Mouse (Mus musculus): ENCODE results near the gene Pfn1. TPM values are rescaled to one million over a fixed set of nuclear protein-coding genes. Genes with fewer than 3 reads are reported as not detected.
A peak's percentile ranks its signal among the peaks of the same experiment; 100 is the strongest.

The Pfn1 gene
- total and polyA plus RNA-seq, 2 experiments = 132 to 583 TPM

- peak overlapping the region; percentile 17; the same call in 1 of the 2 replicates for H3K4me3 ChIP-seq (ENCODE audit: insufficient read depth, low read depth, low read length)
- H3K36me3 ChIP-seq (ENCODE audit: control insufficient read depth, insufficient read depth, low read length) = peaks cover 3% of the 10 kb centered on the region; the same call in 1 of the 2 replicates
- no peaks in the 10 kb centered on the region for H3K79me2 ChIP-seq (ENCODE audit: control insufficient read depth, insufficient read depth, low read length)
- 10% methylated on average over 17 of the region's 17 CpGs for WGBS
- TF ChIP-seq POLR2A (IDR thresholded peaks at IDR 0.05; ENCODE audit: extremely low read depth, insufficient read depth, low read length) (no peak), CTCF (IDR thresholded peaks at IDR 0.05; ENCODE audit: low read depth, low read length) (no peak)
- peak; percentile 67 for DNase-seq (ENCODE audit: extremely low read depth, low read depth, low spot score)
- 0 out of 2 replicates have a peak overlapping the region, but pooled peaks have one; percentile 10 for H3K9ac ChIP-seq (ENCODE audit: low read depth, low read length)
- H3K27me3 ChIP-seq (ENCODE audit: control insufficient read depth, insufficient read depth, low read length) = no peaks in the 10 kb centered on the region
- no peak overlapping the region for H3K27ac ChIP-seq (replicated peaks; ENCODE audit: insufficient read depth, low read depth, low read length)
- peaks cover 3% of the 10 kb centered on the region; the same call in 1 of the 2 replicates for H3K4me1 ChIP-seq (ENCODE audit: control insufficient read depth, insufficient read depth, low read length)
Observed at GRCm38 (mm10) chr11:70615074-70615473, 39.4 kb downstream of the Pfn1 start.

GRCm38 (mm10) chr11:70612505-70612904 lies 41.9 kb downstream of the Pfn1 start:
- peaks cover 3% of the 10 kb centered on the region; the same call in 1 of the 2 replicates for H3K4me1 ChIP-seq (ENCODE audit: control insufficient read depth, insufficient read depth, low read length)
- no peaks in the 10 kb centered on the region for H3K27me3 ChIP-seq (ENCODE audit: control insufficient read depth, insufficient read depth, low read length)
- TF ChIP-seq CTCF (IDR thresholded peaks at IDR 0.05; ENCODE audit: low read depth, low read length) = peak; percentile 45
- no peak for TF ChIP-seq POLR2A (IDR thresholded peaks at IDR 0.05; ENCODE audit: extremely low read depth, insufficient read depth, low read length)
- no peak for DNase-seq (ENCODE audit: extremely low read depth, low read depth, low spot score)
- peaks cover 6% of the 10 kb centered on the region; the same call in 1 of the 2 replicates for H3K36me3 ChIP-seq (ENCODE audit: control insufficient read depth, insufficient read depth, low read length)
- H3K27ac ChIP-seq (replicated peaks; ENCODE audit: insufficient read depth, low read depth, low read length) = no peak overlapping the region
- H3K4me3 ChIP-seq (ENCODE audit: insufficient read depth, low read depth, low read length) = no peak overlapping the region
- H3K79me2 ChIP-seq (ENCODE audit: control insufficient read depth, insufficient read depth, low read length) = no peaks in the 10 kb centered on the region
- H3K9ac ChIP-seq (ENCODE audit: low read depth, low read length) = no peak overlapping the region
- 85% methylated on average over 7 of the region's 7 CpGs for WGBS

- WGBS = 89% methylated on average over 4 of the region's 4 CpGs
- TF ChIP-seq CTCF (IDR thresholded peaks at IDR 0.05; ENCODE audit: low read depth, low read length) (no peak), POLR2A (IDR thresholded peaks at IDR 0.05; ENCODE audit: extremely low read depth, insufficient read depth, low read length) (no peak)
- Histone ChIP-seq H3K27me3 (ENCODE audit: control insufficient read depth, insufficient read depth, low read length) (no peaks in the 10 kb centered on the region), H3K4me3 (ENCODE audit: insufficient read depth, low read depth, low read length) (no peak overlapping the region), H3K36me3 (ENCODE audit: control insufficient read depth, insufficient read depth, low read length) (peaks cover 6% of the 10 kb centered on the region; the same call in 1 of the 2 replicates), H3K4me1 (ENCODE audit: control insufficient read depth, insufficient read depth, low read length) (peaks cover 3% of the 10 kb centered on the region; the same call in 1 of the 2 replicates), H3K27ac (replicated peaks; ENCODE audit: insufficient read depth, low read depth, low read length) (no peak overlapping the region), H3K9ac (ENCODE audit: low read depth, low read length) (no peak overlapping the region), H3K79me2 (ENCODE audit: control insufficient read depth, insufficient read depth, low read length) (no peaks in the 10 kb centered on the region)
- DNase-seq (ENCODE audit: extremely low read depth, low read depth, low spot score) = no peak
Observed at GRCm38 (mm10) chr11:70610752-70611151, 43.7 kb downstream of the Pfn1 start.

- Histone ChIP-seq H3K27ac (replicated peaks; ENCODE audit: insufficient read depth, low read depth, low read length) (no peak overlapping the region), H3K79me2 (ENCODE audit: control insufficient read depth, insufficient read depth, low read length) (no peaks in the 10 kb centered on the region), H3K36me3 (ENCODE audit: control insufficient read depth, insufficient read depth, low read length) (peaks cover 6% of the 10 kb centered on the region; the same call in 1 of the 2 replicates), H3K4me1 (ENCODE audit: control insufficient read depth, insufficient read depth, low read length) (no peaks in the 10 kb centered on the region), H3K4me3 (ENCODE audit: insufficient read depth, low read depth, low read length) (no peak overlapping the region), H3K9ac (ENCODE audit: low read depth, low read length) (no peak overlapping the region), H3K27me3 (ENCODE audit: control insufficient read depth, insufficient read depth, low read length) (no peaks in the 10 kb centered on the region)
- TF ChIP-seq POLR2A (IDR thresholded peaks at IDR 0.05; ENCODE audit: extremely low read depth, insufficient read depth, low read length) (no peak), CTCF (IDR thresholded peaks at IDR 0.05; ENCODE audit: low read depth, low read length) (peak; percentile 68)
- no peak for DNase-seq (ENCODE audit: extremely low read depth, low read depth, low spot score)
- WGBS = 88% methylated on average over 26 of the region's 26 CpGs
Observed at GRCm38 (mm10) chr11:70608381-70609066, 45.9 kb downstream of the Pfn1 start.

GRCm38 (mm10) chr11:70607611-70608010 lies 46.8 kb downstream of the Pfn1 start:
- TF ChIP-seq POLR2A (IDR thresholded peaks at IDR 0.05; ENCODE audit: extremely low read depth, insufficient read depth, low read length) = no peak
- no peak for TF ChIP-seq CTCF (IDR thresholded peaks at IDR 0.05; ENCODE audit: low read depth, low read length)
- H3K27ac ChIP-seq (replicated peaks; ENCODE audit: insufficient read depth, low read depth, low read length) = no peak overlapping the region
- no peak overlapping the region for H3K4me3 ChIP-seq (ENCODE audit: insufficient read depth, low read depth, low read length)
- DNase-seq (ENCODE audit: extremely low read depth, low read depth, low spot score) = no peak
- H3K36me3 ChIP-seq (ENCODE audit: control insufficient read depth, insufficient read depth, low read length) = peaks cover 6% of the 10 kb centered on the region; the same call in 1 of the 2 replicates
- H3K79me2 ChIP-seq (ENCODE audit: control insufficient read depth, insufficient read depth, low read length) = no peaks in the 10 kb centered on the region
- no peak overlapping the region for H3K9ac ChIP-seq (ENCODE audit: low read depth, low read length)
- H3K27me3 ChIP-seq (ENCODE audit: control insufficient read depth, insufficient read depth, low read length) = no peaks in the 10 kb centered on the region
- WGBS = 80% methylated on average over 9 of the region's 9 CpGs
- H3K4me1 ChIP-seq (ENCODE audit: control insufficient read depth, insufficient read depth, low read length) = no peaks in the 10 kb centered on the region

- Histone ChIP-seq H3K4me3 (ENCODE audit: insufficient read depth, low read depth, low read length) (no peak overlapping the region), H3K36me3 (ENCODE audit: control insufficient read depth, insufficient read depth, low read length) (peaks cover 3% of the 10 kb centered on the region; the same call in 1 of the 2 replicates), H3K27ac (replicated peaks; ENCODE audit: insufficient read depth, low read depth, low read length) (no peak overlapping the region), H3K4me1 (ENCODE audit: control insufficient read depth, insufficient read depth, low read length) (no peaks in the 10 kb centered on the region), H3K9ac (ENCODE audit: low read depth, low read length) (no peak overlapping the region), H3K27me3 (ENCODE audit: control insufficient read depth, insufficient read depth, low read length) (no peaks in the 10 kb centered on the region), H3K79me2 (ENCODE audit: control insufficient read depth, insufficient read depth, low read length) (no peaks in the 10 kb centered on the region)
- no peak for DNase-seq (ENCODE audit: extremely low read depth, low read depth, low spot score)
- TF ChIP-seq CTCF (IDR thresholded peaks at IDR 0.05; ENCODE audit: low read depth, low read length) (no peak), POLR2A (IDR thresholded peaks at IDR 0.05; ENCODE audit: extremely low read depth, insufficient read depth, low read length) (no peak)
- WGBS = 93% methylated on average over 12 of the region's 12 CpGs
Observed at GRCm38 (mm10) chr11:70606717-70607116, 47.7 kb downstream of the Pfn1 start.

All from liver, adult 2 months (tissue).